Mouse (Mus musculus): ENCODE data around the gene Aurkb. TPM values are rescaled to one million over a fixed set of nuclear protein-coding genes. Genes with fewer than 3 reads are reported as not detected.
"Not testable (repeated sequence)": the region's sequence is repeated elsewhere in the genome, so short reads cannot be mapped to it uniquely, and the experiment has no call there.

The Aurkb gene
- polyA plus RNA-seq, 1 experiment = 42.9 TPM

DNA sequence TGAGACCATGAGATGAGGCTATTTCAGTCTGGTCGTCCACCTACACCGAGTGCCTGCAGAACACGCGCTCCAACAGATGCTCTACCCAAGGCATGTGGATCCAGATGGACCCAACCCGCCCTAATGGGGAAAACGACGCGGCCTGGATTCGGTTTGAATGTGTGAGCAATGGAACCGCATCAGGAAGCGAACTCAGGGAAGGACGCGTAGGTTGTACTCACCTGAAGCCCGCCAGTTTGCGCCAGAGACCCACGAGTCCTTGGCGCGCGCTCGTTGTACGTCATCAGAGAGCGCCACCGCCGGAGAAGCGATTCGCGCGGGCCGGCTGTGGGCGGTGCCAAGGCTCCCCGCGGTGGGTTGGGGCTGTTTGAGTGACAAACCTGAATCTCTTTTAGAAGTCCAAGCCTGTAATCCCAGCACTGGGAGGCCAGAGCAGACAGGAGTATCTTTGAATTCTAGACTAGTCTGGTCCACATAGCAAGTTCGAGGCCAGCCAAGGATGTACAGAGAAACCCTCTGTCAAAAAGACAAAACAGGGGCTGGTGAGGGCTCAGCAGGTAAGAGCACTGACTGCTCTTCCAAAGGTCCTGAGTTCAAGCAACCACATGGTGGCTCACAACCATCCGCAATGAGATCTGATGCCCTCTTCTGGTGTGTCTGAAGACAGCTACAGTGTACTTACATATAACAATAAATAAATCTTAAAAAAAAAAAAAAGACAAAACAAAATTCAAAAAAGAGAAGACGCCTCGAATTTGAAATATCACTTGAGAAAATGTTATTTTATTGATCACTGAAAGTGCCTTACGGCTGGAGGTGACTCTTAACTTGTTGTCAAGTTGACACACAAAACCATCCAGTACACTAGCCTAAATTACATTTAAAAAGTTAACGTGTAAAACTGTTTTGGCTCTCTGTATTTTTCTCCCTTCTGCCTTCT lies 37.0 kb upstream of the Aurkb start, which contains the start of gene Pfas:
Gene Pfas, minus strand, starts transcription at position 279 of the 940 bp plus-strand sequence.
- 9% methylated on average over 38 of the region's 38 CpGs for WGBS
- H3K4me1 ChIP-seq (ENCODE audit: control insufficient read depth, insufficient read depth, insufficient read length) = peaks cover 2% of the 10 kb centered on the region
- H3K4me3 ChIP-seq (ENCODE audit: extremely low read depth, insufficient read depth, insufficient read length) = peak within 1 kb of the TSS; percentile 85
- H3K27ac ChIP-seq (ENCODE audit: insufficient read depth, low read length) = no peak within 1 kb of the TSS
- no peaks in the 10 kb centered on the region for H3K27me3 ChIP-seq (ENCODE audit: control insufficient read depth, insufficient read depth, low read length)
- H3K36me3 ChIP-seq (ENCODE audit: control insufficient read depth, insufficient read depth, low read length) = no peaks in the 10 kb centered on the region
- TF ChIP-seq CTCF (IDR thresholded peaks at IDR 0.05; ENCODE audit: extremely low read depth, insufficient read depth, insufficient read length, insufficient replicate concordance) = no peak
- no peak for TF ChIP-seq POLR2A (IDR thresholded peaks at IDR 0.05; ENCODE audit: low read depth, low read length)
- peak; percentile 77 to 91 for DNase-seq (ENCODE audit: low read depth in 1 of 2, low spot score in 2 of 2)

DNA sequence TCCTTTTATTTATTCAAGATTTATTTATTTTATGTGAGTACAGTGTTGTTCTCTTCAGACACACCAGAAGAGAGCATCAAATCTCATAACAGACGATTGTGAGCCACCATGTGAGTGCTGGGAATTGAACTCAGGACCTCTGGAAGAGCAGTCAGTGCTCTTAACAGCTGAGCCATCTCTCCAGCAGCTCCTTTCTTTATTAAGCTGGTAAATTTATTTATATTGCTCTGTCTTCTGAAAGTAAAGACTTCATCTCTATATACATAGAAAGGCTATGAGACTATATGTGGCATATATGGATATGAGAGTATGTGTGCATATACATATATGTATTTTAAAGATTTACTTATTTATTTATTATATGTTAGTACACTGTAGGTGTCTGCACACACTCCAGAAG lies 35.9 kb upstream of the Aurkb start:
- no peak overlapping the region for H3K4me3 ChIP-seq (ENCODE audit: extremely low read depth, insufficient read depth, insufficient read length)
- H3K4me1 ChIP-seq (ENCODE audit: control insufficient read depth, insufficient read depth, insufficient read length) = peaks cover 2% of the 10 kb centered on the region
- H3K27me3 ChIP-seq (ENCODE audit: control insufficient read depth, insufficient read depth, low read length) = no peaks in the 10 kb centered on the region
- DNase-seq (ENCODE audit: low read depth in 1 of 2, low spot score in 2 of 2) = no peak
- WGBS = 93% methylated on average over 1 of the region's 1 CpGs
- no peaks in the 10 kb centered on the region for H3K36me3 ChIP-seq (ENCODE audit: control insufficient read depth, insufficient read depth, low read length)
- H3K27ac ChIP-seq (ENCODE audit: insufficient read depth, low read length) = no peak overlapping the region
- TF ChIP-seq POLR2A (IDR thresholded peaks at IDR 0.05; ENCODE audit: low read depth, low read length) (no peak), CTCF (IDR thresholded peaks at IDR 0.05; ENCODE audit: extremely low read depth, insufficient read depth, insufficient read length, insufficient replicate concordance) (no peak)

DNA sequence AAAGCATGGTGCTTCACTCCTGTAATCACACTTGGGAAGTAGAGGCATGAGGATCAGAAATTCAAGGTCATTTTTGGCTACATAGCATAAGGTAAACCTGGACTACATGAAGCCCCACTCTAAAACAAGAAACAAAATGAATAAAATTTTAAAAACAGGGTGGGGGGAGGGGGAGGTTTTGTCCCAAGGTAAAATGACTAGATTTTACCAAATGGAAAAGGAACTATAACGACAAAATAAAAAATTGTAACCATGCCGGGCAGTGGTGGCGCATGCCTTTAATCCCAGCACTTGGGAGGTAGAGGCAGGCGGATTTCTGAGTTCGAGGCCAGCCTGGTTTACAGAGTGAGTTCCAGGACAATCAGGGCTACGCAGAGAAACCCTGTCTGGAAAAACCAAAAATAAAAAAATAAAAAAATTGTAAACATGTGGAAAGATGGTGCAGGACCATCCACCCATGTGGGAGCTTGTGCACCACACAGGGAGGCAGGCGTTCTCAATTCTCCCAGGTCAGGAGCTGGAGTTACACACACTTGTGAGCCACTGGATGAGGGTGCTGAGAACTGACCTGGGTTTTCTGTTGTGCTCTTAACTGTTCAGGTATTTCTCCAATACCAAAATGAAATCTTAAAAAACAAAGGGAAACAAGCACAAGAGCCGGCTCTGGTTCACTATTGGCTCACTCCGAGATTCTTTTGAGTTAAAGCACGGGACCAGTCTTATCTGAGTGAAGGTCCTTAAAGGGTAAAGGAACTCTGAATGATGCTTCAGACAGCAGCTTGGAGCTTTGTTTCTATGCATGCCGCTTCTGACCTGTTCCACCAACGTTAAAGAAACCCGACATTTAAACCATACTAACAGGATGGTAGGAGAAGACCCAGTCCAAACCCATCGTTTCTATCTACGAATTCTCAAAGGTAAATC lies 34.8 kb upstream of the Aurkb start:
- no peak for DNase-seq (ENCODE audit: low read depth in 1 of 2, low spot score in 2 of 2)
- no peaks in the 10 kb centered on the region for H3K36me3 ChIP-seq (ENCODE audit: control insufficient read depth, insufficient read depth, low read length)
- H3K4me1 ChIP-seq (ENCODE audit: control insufficient read depth, insufficient read depth, insufficient read length) = peaks cover 2% of the 10 kb centered on the region
- H3K27me3 ChIP-seq (ENCODE audit: control insufficient read depth, insufficient read depth, low read length) = no peaks in the 10 kb centered on the region
- TF ChIP-seq POLR2A (IDR thresholded peaks at IDR 0.05; ENCODE audit: low read depth, low read length) (no peak), CTCF (IDR thresholded peaks at IDR 0.05; ENCODE audit: extremely low read depth, insufficient read depth, insufficient read length, insufficient replicate concordance) (no peak)
- H3K4me3 ChIP-seq (ENCODE audit: extremely low read depth, insufficient read depth, insufficient read length) = no peak overlapping the region
- H3K27ac ChIP-seq (ENCODE audit: insufficient read depth, low read length) = no peak overlapping the region
- 87% methylated on average over 15 of the region's 15 CpGs for WGBS

DNA sequence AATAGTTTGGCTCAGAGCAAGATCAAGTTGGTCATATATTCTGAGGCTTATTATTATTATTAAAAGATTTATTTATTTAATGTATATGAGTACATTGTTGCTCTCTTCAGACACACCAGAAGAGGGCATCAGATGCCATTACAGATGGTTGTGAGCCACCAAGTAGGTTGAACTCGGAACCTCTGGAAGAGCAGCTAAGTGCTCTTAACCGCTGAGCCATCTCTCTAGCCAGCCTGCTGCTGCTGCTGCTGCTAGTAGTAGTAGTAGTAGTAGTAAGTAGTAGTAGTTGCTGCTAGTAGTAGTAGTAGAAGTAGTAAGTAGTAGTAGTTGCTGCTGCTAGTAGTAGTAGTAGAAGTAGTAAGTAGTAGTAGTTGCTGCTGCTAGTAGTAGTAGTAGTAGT lies 34.0 kb upstream of the Aurkb start:
- not testable (repeated sequence) for H3K4me1 ChIP-seq (ENCODE audit: control insufficient read depth, insufficient read depth, insufficient read length); H3K36me3 ChIP-seq (ENCODE audit: control insufficient read depth, insufficient read depth, low read length); H3K27me3 ChIP-seq (ENCODE audit: control insufficient read depth, insufficient read depth, low read length); H3K27ac ChIP-seq (ENCODE audit: insufficient read depth, low read length); DNase-seq (ENCODE audit: low read depth in 1 of 2, low spot score in 2 of 2); H3K4me3 ChIP-seq (ENCODE audit: extremely low read depth, insufficient read depth, insufficient read length)
- 44% methylated on average over 2 of the region's 2 CpGs for WGBS

DNA sequence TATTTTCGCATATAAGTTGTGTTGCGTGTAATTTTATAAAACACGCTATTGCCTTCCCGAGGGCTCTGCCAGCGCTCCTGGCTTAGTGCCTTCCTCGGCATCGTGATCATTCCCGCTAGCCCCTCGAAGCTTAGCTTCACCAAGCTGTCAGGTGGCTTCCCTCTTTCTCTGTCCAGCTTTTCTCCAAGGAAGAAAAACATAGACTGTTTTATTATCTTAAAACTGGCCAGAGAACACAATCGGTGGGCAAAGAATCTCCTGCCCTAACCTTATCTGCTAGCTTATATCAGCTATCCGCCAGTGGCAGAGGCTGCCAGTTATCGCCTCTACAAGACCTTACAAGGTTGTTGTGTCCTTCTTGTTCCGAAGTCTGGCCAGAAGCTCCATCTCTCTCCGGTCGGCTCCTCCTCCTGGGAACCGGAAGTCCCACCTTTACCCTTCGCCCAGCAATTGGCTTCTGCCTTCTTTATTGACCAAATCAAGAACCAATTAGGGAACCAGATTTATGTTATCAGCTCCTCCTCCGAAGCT lies 33.3 kb upstream of the Aurkb start:
- Histone ChIP-seq H3K27me3 (ENCODE audit: control insufficient read depth, insufficient read depth, low read length) (no peaks in the 10 kb centered on the region), H3K36me3 (ENCODE audit: control insufficient read depth, insufficient read depth, low read length) (no peaks in the 10 kb centered on the region), H3K4me1 (ENCODE audit: control insufficient read depth, insufficient read depth, insufficient read length) (peaks cover 5% of the 10 kb centered on the region), H3K4me3 (ENCODE audit: extremely low read depth, insufficient read depth, insufficient read length) (peak overlapping the region; percentile 75), H3K27ac (ENCODE audit: insufficient read depth, low read length) (peak overlapping the region; percentile 80)
- peak; percentile 79 to 81 for DNase-seq (ENCODE audit: low read depth in 1 of 2, low spot score in 2 of 2)
- 1% methylated on average over 18 of the region's 18 CpGs for WGBS
- TF ChIP-seq POLR2A (IDR thresholded peaks at IDR 0.05; ENCODE audit: low read depth, low read length) = peak; percentile 68
- TF ChIP-seq CTCF (IDR thresholded peaks at IDR 0.05; ENCODE audit: extremely low read depth, insufficient read depth, insufficient read length, insufficient replicate concordance) = no peak

DNA sequence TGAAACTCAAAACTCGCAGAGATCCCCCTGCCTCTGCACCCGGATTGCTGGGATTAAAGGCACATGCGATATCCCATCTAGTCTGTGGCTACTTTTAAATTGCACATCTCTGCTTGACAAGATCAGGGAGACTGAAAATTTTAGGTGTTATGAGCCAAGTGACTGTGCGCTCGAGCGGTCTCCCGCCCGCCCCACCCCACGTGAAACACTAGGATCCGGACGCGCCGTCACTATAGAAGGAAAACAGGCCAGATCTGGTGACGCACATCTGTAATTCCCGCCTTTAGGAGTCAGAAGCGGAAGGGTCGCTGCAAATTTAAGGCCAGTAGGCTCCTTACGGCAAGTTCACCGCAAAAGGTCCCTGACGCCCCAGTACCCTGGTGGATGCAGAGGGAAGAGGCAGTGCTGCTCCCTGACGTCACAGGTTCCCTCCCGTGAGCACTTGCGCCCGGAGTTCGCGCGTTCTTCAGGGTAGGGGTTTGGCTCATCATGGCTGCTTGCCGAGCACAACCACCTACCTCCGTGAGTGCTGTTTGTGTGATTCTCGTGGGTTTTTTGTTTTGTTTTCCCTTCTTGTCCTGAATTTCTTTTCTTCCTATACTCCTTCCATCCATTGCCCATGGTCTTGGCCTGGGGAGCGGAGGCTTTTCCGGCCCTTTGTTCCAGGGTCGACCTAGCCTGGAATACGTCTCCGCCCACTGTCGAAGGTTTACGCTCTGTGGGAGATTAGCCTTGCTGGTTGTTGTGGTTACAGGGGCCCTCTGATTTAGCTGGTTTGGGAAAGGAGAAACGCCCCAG lies 29.6 kb upstream of the Aurkb start, which contains the start of gene Ctc1:
Gene Ctc1, plus strand, starts transcription at position 268 of the 798 bp plus-strand sequence.
- Histone ChIP-seq H3K27ac (ENCODE audit: insufficient read depth, low read length) (peak within 1 kb of the TSS; percentile 89), H3K4me1 (ENCODE audit: control insufficient read depth, insufficient read depth, insufficient read length) (peaks cover 5% of the 10 kb centered on the region), H3K4me3 (ENCODE audit: extremely low read depth, insufficient read depth, insufficient read length) (peak within 1 kb of the TSS; percentile 88), H3K36me3 (ENCODE audit: control insufficient read depth, insufficient read depth, low read length) (no peaks in the 10 kb centered on the region), H3K27me3 (ENCODE audit: control insufficient read depth, insufficient read depth, low read length) (no peaks in the 10 kb centered on the region)
- DNase-seq (ENCODE audit: low read depth in 1 of 2, low spot score in 2 of 2) = peak; percentile 81 to 89
- peak; percentile 76 for TF ChIP-seq POLR2A (IDR thresholded peaks at IDR 0.05; ENCODE audit: low read depth, low read length)
- peak; percentile 59; the same call in 1 of the 2 replicates for TF ChIP-seq CTCF (IDR thresholded peaks at IDR 0.05; ENCODE audit: extremely low read depth, insufficient read depth, insufficient read length, insufficient replicate concordance)
- under 1% methylated on average over 38 of the region's 38 CpGs for WGBS
